Mouse (Mus musculus) E14TG2a.4 (cell line): Measurements from ENCODE around the gene Pdlim5.

ENCODE experiments used
- CTCF ChIP-seq: conservative IDR thresholded peaks from 2 replicates; pipeline ENCODE4 v1.5.1; 2014; ENCODE audit warnings: low read length
- NANOG ChIP-seq: IDR thresholded peaks from 2 replicates; pipeline ENCODE4 v1.6.1; 2014; ENCODE audit warnings: borderline replicate concordance, low read length, mixed read lengths
- POU5F1 ChIP-seq: IDR thresholded peaks from 2 replicates; pipeline ENCODE4 v1.6.1; 2014; ENCODE audit warnings: low read length, borderline replicate concordance

- TF ChIP-seq CTCF: no peak
- no peak for TF ChIP-seq POU5F1
- TF ChIP-seq NANOG: no peak
Measured at GRCm38 (mm10) chr3:142295287-142295676, 100.2 kb downstream of the Pdlim5 start.
